Mouse (Mus musculus): ENCODE results near the gene Gbx1.
"Not testable (repeated sequence)": the region's sequence is repeated elsewhere in the genome, so short reads cannot be mapped to it uniquely, and the experiment has no call there.

The Gbx1 gene

GRCm38 (mm10) chr5:24526889-24527230 lies at the start of gene Gbx1:
Gbx1 (minus strand) TSS chr5:24527202.
- no peak for DNase-seq

- DNase-seq, result no peak
Observed at GRCm38 (mm10) chr5:24576801-24577182, 49.8 kb upstream of the Gbx1 start.

DNA sequence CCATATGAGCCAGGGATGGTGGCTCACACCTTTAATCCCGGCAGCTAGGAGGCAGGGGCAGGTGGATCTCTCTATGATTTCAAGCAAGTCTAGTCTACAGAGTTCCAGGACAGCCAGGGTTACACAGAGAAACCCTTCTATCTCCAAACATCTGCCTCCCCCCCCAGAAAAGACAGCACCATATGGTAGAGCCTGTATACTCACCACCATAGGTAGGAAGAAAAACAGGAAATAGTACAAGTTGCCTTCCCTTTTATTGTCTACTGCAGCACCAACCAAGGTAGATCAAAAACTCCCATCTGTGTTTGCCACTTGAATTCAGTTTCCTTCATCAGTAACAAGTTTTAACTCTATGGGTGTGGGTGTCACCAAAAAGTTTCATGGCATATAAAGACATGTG lies 48.9 kb upstream of the Gbx1 start:
- DNase-seq, result no peak

GRCm38 (mm10) chr5:24556709-24557108 lies 29.7 kb upstream of the Gbx1 start, which contains the start of gene 4931409K22Rik:
4931409K22Rik (minus strand) TSS chr5:24556809.
- DNase-seq, result no peak

DNA sequence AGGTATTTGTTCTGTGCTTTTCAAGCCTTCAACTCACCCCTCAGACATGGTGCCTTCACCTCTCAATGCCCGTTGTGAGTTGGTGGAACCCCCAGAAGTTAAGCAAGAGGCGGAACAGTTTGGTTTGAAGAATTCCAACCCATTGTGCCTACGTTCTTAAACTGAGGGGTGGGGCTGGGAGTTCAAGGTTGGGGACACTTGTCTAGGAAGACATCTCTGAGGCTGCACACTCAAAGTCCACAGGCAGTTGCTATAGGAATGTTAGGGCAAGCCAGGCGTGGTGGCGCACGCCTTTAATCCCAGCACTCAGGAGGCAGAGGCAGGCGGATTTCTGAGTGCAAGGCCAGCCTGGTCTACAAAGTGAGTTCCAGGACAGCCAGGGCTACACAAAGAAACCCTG lies 28.3 kb upstream of the Gbx1 start:
- not testable (repeated sequence) for DNase-seq

- no peak for DNase-seq
Observed at GRCm38 (mm10) chr5:24553621-24554244, 26.7 kb upstream of the Gbx1 start.

GRCm38 (mm10) chr5:24551317-24551688 lies 24.3 kb upstream of the Gbx1 start:
- DNase-seq, result no peak

GRCm38 (mm10) chr5:24550598-24551316 lies 23.8 kb upstream of the Gbx1 start:
- no peak for DNase-seq

GRCm38 (mm10) chr5:24542643-24543042 lies 15.6 kb upstream of the Gbx1 start:
- no peak for DNase-seq

DNA sequence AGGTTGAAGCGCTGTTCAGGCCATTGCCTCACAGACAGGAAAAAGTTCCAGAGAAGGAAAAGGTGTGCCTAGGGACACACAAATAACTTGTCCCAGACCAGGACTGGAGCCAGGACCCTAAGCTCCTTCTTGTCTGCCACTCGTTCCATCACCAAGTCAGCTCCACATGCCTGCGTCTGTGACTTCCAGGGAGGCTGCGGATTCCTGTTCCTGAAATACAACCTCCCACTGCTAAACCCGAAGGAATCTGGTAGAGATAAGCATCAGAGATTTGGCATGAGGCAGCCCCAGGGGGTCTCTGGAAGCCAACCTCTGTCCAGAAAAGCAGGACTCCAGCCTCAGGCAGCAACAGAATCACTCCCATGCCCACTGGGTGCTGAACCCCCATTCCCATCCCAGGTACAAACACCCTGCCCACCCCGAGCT lies 14.2 kb upstream of the Gbx1 start:
- DNase-seq, result no peak

GRCm38 (mm10) chr5:24540387-24541143 lies 13.6 kb upstream of the Gbx1 start, which contains the start of gene Asb10:
Asb10 (minus strand) TSS chr5:24540978.
- DNase-seq, result peak; percentile 41

GRCm38 (mm10) chr5:24539571-24540296 lies 12.7 kb upstream of the Gbx1 start:
- no peak for DNase-seq

GRCm38 (mm10) chr5:24537618-24538017 lies 10.6 kb upstream of the Gbx1 start:
- DNase-seq, result no peak

- DNase-seq, result no peak
Observed at GRCm38 (mm10) chr5:24536511-24536910, 9.5 kb upstream of the Gbx1 start.

DNA sequence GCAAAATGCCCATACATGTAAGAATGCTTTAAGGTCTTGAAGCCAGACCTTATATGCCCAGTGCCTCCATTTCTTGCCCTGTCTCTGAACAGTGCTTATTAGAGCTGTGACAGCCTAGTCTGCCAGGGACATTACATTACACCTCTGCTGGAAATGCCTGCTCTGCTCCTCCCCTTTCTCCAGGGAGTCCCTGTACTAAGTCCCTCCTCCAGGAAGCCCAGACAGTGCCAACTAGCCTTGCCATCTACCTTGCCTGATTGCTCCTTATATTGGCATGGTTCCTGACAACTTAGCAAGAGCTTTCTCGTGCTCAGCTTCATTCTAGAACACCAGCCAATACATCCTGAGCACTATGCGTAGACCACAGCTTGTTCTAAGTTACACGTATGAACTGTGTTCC lies 8.7 kb upstream of the Gbx1 start:
- DNase-seq, result peak; percentile 14

DNA sequence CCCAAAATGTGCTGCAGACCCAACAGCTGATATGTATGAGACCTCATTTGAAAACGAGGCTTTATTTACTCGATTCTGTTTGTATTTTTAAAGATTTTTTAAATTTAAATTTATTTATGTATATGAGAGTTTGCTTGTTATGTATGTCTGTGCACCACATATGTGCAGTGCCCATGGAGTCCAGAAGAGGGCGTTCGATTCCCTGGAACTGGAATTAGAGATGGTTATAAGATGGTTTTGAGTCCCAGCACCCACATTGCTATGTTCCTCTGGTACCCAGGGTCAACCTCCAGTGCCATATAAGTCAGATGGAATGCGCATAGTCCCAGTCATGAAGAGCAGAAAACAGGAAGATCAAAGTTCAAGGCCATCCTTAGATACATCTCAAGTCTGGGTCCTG lies 7.3 kb upstream of the Gbx1 start:
- DNase-seq, result peak; percentile 25

- no peak for DNase-seq
Observed at GRCm38 (mm10) chr5:24533391-24533790, 6.4 kb upstream of the Gbx1 start.

DNA sequence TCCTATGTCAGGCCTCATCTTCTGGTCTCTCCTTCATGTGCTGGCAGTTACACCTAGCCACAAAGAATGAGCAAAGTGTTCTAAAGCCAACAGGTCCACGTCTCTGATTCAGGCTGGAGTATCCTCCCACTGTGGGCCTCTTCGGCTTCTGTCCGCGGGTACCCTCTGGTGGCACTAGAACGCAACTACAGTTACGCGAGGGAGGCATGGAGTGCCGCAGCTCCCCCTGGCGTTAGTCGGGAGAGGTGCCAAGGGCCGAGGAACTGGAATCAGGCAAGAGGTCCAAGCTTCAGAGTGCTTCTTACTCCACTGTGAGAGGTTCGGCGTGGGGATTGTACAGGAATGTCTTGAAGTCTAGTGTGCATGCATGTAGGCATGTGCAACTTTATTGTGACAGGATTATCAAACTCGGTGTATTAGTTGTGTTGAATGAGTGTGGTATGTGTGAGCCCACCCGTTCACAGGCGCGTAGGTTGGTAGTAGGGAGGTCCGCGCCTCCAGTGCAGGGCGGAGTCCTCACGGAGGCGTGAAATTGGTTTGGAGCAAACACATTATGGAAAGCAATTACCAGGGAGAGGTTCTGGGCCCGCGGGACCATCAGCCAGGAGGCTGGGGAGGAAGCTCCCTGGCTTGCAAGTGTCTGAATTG lies 3.2 kb upstream of the Gbx1 start:
- peak; percentile 95 for DNase-seq

DNA sequence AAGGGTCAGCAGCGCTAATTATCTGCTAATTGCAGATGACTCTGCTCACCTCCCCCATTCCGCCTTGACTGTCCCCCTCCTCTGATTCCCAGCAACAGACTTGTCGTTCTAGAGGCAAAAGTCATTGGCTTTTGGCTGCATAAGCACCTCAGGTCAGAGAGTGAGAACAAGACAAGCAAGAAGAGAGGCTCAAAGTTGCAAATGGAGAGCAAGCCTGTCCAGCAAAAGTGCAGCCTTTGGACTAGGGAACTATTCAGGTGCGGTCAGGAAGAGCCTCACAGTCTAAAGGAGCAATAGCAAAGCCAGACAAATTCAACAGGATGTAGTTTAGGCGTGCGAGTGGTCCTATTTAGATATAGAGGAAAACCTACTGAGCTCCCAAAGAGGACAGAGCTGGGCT lies 778 bp upstream of the Gbx1 start:
- no peak for DNase-seq

DNA sequence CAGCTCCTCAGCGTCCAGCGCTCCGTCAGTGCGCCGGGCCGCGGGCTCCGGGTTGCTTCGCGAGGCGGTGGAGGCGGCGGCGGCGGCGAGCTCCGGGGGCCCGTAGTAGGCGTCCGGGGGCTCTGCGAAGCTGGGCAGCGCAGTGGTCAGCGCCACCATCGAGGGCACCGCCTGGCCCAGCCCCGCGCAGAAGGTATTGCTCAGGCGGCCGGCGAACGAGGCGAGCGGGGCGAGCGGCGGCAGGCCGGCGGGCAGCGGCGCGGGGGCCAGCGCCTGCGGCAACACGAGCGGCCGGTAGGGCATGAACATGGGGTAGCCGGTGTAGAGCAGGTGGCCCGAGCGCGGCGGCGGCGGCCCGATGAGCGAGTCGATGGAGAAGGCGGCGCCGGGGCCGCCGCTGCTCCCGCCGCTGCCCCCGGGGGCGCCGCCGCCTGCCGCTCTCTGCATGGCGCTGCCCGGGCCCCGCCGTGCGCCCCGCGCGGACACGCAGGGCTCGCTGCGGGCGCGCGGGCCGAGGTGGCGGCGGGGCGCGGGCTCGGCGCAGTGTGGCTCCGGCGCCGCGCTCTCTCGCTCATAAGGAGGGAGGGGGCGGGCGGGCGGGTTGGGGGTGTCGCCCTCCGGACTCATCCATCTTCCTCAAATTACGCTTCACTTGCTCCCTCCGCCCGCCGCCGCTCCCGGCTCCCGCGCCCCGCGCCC lies 663 bp downstream of the Gbx1 start:
- no peak for DNase-seq

GRCm38 (mm10) chr5:24525360-24526189 lies 1.4 kb downstream of the Gbx1 start:
- DNase-seq, result no peak

Data from kidney, adult 9 months (tissue).